Mouse (Mus musculus) MEL (cell line): ENCODE results near the gene Pnmal1.

Experiments used
- CTCF ChIP-seq, 3 experiments: IDR thresholded peaks in 2 of 3; conservative IDR thresholded peaks in 1 of 3; 2 replicates each; pipeline ENCODE4 v1.5.1; 2011 to 2012; ENCODE audit warnings: low read length in 3 of 3, low read depth in 2 of 3, mild to moderate bottlenecking in 2 of 3, improper control_type of control experiment in 1 of 3, inconsistent platforms in 1 of 3, mixed read lengths in 1 of 3, moderate library complexity in 1 of 3; ENCODE audit not compliant: control insufficient read depth in 1 of 3, insufficient read depth in 1 of 3, poor library complexity in 1 of 3, severe bottlenecking in 1 of 3
- GATA1 ChIP-seq: IDR thresholded peaks from 2 replicates; pipeline ENCODE4 v1.6.1; 2011; ENCODE audit warnings: low read depth, low read length, improper control_type of control experiment
- KAT2A ChIP-seq: conservative IDR thresholded peaks from 2 replicates; pipeline ENCODE4 v1.6.1; 2012; ENCODE audit warnings: low read depth, low read length, improper control_type of control experiment, inconsistent platforms
- MYC ChIP-seq: IDR thresholded peaks from 2 replicates; pipeline ENCODE4 v1.6.1; 2011; ENCODE audit warnings: low read depth, mild to moderate bottlenecking, low read length, improper control_type of control experiment, moderate library complexity
- POLR2A ChIP-seq, 2 experiments: IDR thresholded peaks; 2 replicates each; pipeline ENCODE4 v1.6.1; 2011 to 2012; ENCODE audit warnings: low read length in 2 of 2, mild to moderate bottlenecking in 2 of 2, control low read depth in 1 of 2, improper control_type of control experiment in 1 of 2, low read depth in 1 of 2, moderate library complexity in 1 of 2; ENCODE audit not compliant: control insufficient read depth in 1 of 2, insufficient read depth in 1 of 2, poor library complexity in 1 of 2
- SMC3 ChIP-seq: IDR thresholded peaks from 2 replicates; pipeline ENCODE4 v1.6.1; 2011; ENCODE audit warnings: low read depth, low read length, improper control_type of control experiment

GRCm38 (mm10) chr7:17004716-17005115, 45.2 kb downstream of the Pnmal1 start:
- TF ChIP-seq KAT2A, result no peak
- TF ChIP-seq SMC3, result no peak
- TF ChIP-seq MYC, result no peak
- no peak for TF ChIP-seq POLR2A (IDR thresholded peaks at IDR 0.05; ENCODE audit: control insufficient read depth in 1 of 2, insufficient read depth in 1 of 2, low read depth in 1 of 2, low read length in 2 of 2, poor library complexity in 1 of 2)
- no peak for TF ChIP-seq GATA1
- no peak for TF ChIP-seq CTCF (IDR thresholded peaks at IDR 0.05 in 2 of 3, conservative IDR thresholded peaks at IDR 0.05 in 1 of 3; ENCODE audit: control insufficient read depth in 1 of 3, insufficient read depth in 1 of 3, low read depth in 2 of 3, low read length in 3 of 3, poor library complexity in 1 of 3, severe bottlenecking in 1 of 3)
